Mouse (Mus musculus) embryonic facial prominence, embryonic 12.5 days (tissue): ENCODE data around the gene Abca2. TPM values are rescaled to one million over a fixed set of nuclear protein-coding genes. Genes with fewer than 3 reads are reported as not detected.

Experiments used
- ATAC-seq: fragments of 200-750 bp; cut with Nextera tagmentation; 2 replicates; pipeline ENCODE4 v1.8.0; 2017; ENCODE audit not compliant: insufficient number of reproducible peaks, insufficient read depth, low FRiP score, low TSS enrichment
- H3K27ac ChIP-seq: fragments of 300-500 bp; sonication (generic); 2 replicates; pipeline ENCODE4 v1.5.1; 2016; ENCODE audit warnings: mild to moderate bottlenecking
- H3K27me3 ChIP-seq: fragments of 300-500 bp; sonication (generic); 2 replicates; pipeline ENCODE4 v1.6.1; 2016; ENCODE audit warnings: mild to moderate bottlenecking, moderate library complexity
- H3K36me3 ChIP-seq: fragments of 300-500 bp; sonication (generic); 2 replicates; pipeline ENCODE4 v1.6.1; 2016; ENCODE audit warnings: mild to moderate bottlenecking
- H3K4me1 ChIP-seq: fragments of 300-500 bp; sonication (generic); 2 replicates; pipeline ENCODE4 v1.6.1; 2016
- H3K4me2 ChIP-seq: fragments of 300-500 bp; sonication (generic); replicated peaks from 2 replicates; pipeline ENCODE4 v1.6.1; 2016; ENCODE audit warnings: mild to moderate bottlenecking, moderate library complexity
- H3K4me3 ChIP-seq: fragments of 300-500 bp; sonication (generic); 2 replicates; pipeline ENCODE4 v1.5.1; 2016; ENCODE audit warnings: mild to moderate bottlenecking
- H3K9ac ChIP-seq: fragments of 300-500 bp; sonication (generic); 2 replicates; pipeline ENCODE4 v1.6.1; 2016; ENCODE audit warnings: mild to moderate bottlenecking, moderate library complexity
- H3K9me3 ChIP-seq: fragments of 300-500 bp; sonication (generic); 2 replicates; pipeline ENCODE4 v1.6.1; 2016; ENCODE audit warnings: mild to moderate bottlenecking, moderate library complexity
- WGBS: fragments of 180-500 bp; shearing (Covaris S2); methylation state at CpG from one replicate; pipeline ENCODE4 v1.1.7; 2016; 5-methylcytosine and 5-hydroxymethylcytosine counted together
- polyA plus RNA-seq: library from polyadenylated mRNA; unstranded; fragments of >200 nt; fragmentation: Nextera tagmentation; extraction: Ambion mirVana; gene quantifications from 2 replicates; pipeline ENCODE4 v1.2.1, GENCODE M21; 2016

The Abca2 gene
- polyA plus RNA-seq, 1 experiment from 2014 or later, result 5.2 TPM

GRCm38 (mm10) chr2:25426721-25427191 is 1.7 kb upstream of the Abca2 start:
- Histone ChIP-seq H3K4me3 (no peak overlapping the region), H3K4me1 (peaks cover 6% of the 10 kb centered on the region; the same call in 1 of the 2 replicates), H3K27ac (no peak overlapping the region), H3K36me3 (no peaks in the 10 kb centered on the region), H3K27me3 (peaks cover 65% of the 10 kb centered on the region), H3K9ac (peak overlapping the region; percentile 34; the same call in 1 of the 2 replicates), H3K4me2 (no peak overlapping the region), H3K9me3 (no peaks in the 10 kb centered on the region)
- WGBS, result 28% methylated on average over 5 of the region's 5 CpGs
- no peak for ATAC-seq

GRCm38 (mm10) chr2:25427256-25427655 is 1.2 kb upstream of the Abca2 start:
- no peak overlapping the region for H3K4me3 ChIP-seq
- 88% methylated on average over 5 of the region's 5 CpGs for WGBS
- no peak overlapping the region for H3K4me2 ChIP-seq
- ATAC-seq, result no peak
- no peak overlapping the region for H3K27ac ChIP-seq
- H3K4me1 ChIP-seq, result peaks cover 6% of the 10 kb centered on the region; the same call in 1 of the 2 replicates
- H3K9ac ChIP-seq, result no peak overlapping the region
- H3K27me3 ChIP-seq, result peaks cover 65% of the 10 kb centered on the region
- H3K9me3 ChIP-seq, result no peaks in the 10 kb centered on the region
- H3K36me3 ChIP-seq, result no peaks in the 10 kb centered on the region

GRCm38 (mm10) chr2:25429435-25430180 is 1.1 kb downstream of the Abca2 start:
- H3K36me3 ChIP-seq, result 0 out of 2 replicates have a peak, but pooled peaks cover under 1% of the 10 kb centered on the region
- no peaks in the 10 kb centered on the region for H3K9me3 ChIP-seq
- H3K27ac ChIP-seq, result no peak overlapping the region
- peaks cover 6% of the 10 kb centered on the region; the same call in 1 of the 2 replicates for H3K4me1 ChIP-seq
- H3K4me2 ChIP-seq, result peak overlapping the region; percentile 93
- ATAC-seq, result no peak
- H3K9ac ChIP-seq, result peak overlapping the region; percentile 73; the same call in 1 of the 2 replicates
- 69% methylated on average over 5 of the region's 5 CpGs for WGBS
- peak overlapping the region; percentile 80 for H3K4me3 ChIP-seq
- H3K27me3 ChIP-seq, result peaks cover 43% of the 10 kb centered on the region

DNA sequence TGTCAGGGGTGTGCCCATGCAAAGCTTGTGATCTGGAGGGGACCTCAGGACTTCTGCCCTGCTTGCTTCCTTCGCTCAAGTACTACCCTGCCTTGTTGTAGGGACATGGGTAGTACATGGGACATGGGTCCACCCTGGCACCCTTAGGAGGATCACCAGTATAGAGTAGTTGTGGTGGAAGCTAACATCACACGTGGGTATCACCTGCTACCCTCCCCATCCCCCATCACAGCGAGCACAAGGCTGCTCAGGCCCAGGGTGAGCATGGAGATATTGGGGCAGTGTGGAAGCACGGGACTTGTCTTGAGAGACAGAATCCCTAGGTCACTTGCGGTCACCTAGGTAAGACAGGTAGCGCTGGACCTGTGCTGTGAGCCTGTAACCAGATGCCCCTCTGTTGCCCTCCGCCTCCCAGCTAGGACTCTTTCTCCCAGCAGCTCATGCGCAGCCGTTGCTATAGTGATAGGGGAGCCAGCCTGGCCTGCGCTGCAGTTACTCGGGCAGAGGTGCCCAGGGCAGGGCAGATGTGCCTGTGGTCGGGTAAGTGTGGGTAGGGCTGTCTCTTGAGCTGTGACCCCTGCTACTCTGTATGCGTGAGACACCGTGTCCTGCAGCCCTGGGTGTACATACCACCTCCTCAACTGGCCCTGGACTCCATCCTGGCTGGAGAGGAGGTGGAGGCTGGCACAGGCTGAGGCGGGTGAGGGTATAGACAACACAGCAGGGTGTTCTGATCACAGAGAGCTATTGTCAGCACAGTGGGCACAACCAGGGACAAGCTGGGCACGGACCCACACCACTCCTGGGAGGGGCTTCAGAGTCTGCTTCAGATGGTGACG is 2.1 kb downstream of the Abca2 start:
- H3K4me1 ChIP-seq, result peaks cover 6% of the 10 kb centered on the region; the same call in 1 of the 2 replicates
- H3K36me3 ChIP-seq, result peaks cover 4% of the 10 kb centered on the region; the same call in 1 of the 2 replicates
- no peak; the same call in 1 of the 2 replicates for ATAC-seq
- no peaks in the 10 kb centered on the region for H3K9me3 ChIP-seq
- peaks cover 33% of the 10 kb centered on the region for H3K27me3 ChIP-seq
- WGBS, result 66% methylated on average over 17 of the region's 17 CpGs
- H3K9ac ChIP-seq, result 0 out of 2 replicates have a peak overlapping the region, but pooled peaks have one; percentile 19
- H3K4me3 ChIP-seq, result no peak overlapping the region
- no peak overlapping the region for H3K27ac ChIP-seq
- H3K4me2 ChIP-seq, result no peak overlapping the region

GRCm38 (mm10) chr2:25431308-25431855 is 2.9 kb downstream of the Abca2 start:
- Histone ChIP-seq H3K27me3 (peaks cover 26% of the 10 kb centered on the region), H3K4me1 (peaks cover 6% of the 10 kb centered on the region; the same call in 1 of the 2 replicates), H3K4me3 (no peak overlapping the region), H3K27ac (no peak overlapping the region), H3K9me3 (no peaks in the 10 kb centered on the region), H3K36me3 (peaks cover 4% of the 10 kb centered on the region; the same call in 1 of the 2 replicates), H3K4me2 (no peak overlapping the region), H3K9ac (no peak overlapping the region)
- no peak for ATAC-seq
- 53% methylated on average over 6 of the region's 6 CpGs for WGBS

DNA sequence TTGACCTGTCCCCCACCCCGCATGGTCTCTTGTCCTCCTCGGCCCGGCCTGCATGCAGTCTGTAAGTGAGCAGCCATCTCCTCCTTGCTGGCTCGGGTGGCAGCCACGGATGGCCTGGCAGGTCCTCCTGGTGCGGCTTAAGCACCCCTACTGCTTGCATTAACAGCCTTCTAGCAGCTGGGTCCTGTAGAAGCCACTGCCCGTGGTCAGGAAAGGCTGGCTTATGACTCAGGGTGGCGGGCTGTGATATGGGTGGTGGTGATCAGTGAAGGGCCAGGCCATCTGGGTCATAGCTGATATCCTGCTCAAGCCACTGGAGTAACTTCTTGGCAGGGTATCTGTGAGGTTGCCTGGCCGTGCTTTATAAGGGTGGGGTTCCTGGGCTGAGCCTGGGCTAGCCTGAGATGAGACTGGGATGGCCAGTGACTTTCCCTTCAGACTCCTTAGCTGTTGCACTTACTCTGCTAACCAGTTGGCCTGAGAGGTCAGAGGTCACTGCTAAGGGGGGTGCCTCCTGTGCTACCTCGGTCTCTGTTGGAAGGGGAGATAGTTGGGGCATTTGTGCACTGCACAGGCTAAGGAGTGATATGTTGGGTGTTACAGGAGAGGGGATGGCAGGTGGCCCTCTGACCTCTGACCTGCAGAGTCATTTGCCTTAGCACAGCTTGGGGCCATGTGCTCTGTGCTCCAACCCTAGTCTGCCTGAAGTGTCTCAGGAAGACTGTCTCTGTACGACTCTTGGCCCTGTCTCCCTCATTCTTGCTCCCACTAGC is 4.0 kb downstream of the Abca2 start:
- no peak overlapping the region for H3K4me2 ChIP-seq
- ATAC-seq, result no peak
- H3K4me3 ChIP-seq, result no peak overlapping the region
- no peak overlapping the region for H3K27ac ChIP-seq
- peaks cover 6% of the 10 kb centered on the region; the same call in 1 of the 2 replicates for H3K4me1 ChIP-seq
- peaks cover 14% of the 10 kb centered on the region; the same call in 1 of the 2 replicates for H3K36me3 ChIP-seq
- peaks cover 22% of the 10 kb centered on the region for H3K27me3 ChIP-seq
- H3K9me3 ChIP-seq, result no peaks in the 10 kb centered on the region
- H3K9ac ChIP-seq, result no peak overlapping the region
- 70% methylated on average over 11 of the region's 11 CpGs for WGBS

DNA sequence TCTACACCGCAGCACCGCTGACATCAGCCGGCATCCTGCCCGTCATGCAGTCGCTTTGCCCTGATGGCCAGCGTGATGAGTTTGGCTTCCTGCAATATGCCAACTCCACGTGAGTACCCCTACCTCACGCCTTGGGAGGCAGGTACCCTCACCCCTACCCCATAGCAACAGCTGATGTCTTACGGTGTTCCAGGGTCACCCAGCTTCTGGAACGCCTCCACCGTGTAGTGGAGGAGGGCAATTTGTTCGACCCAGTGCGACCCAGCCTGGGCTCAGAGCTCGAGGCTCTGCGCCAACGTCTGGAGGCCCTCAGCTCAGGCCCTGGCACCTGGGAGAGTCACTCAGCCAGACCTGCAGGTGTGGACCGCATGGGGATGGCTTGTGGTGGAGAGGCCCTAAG is 4.6 kb downstream of the Abca2 start:
- H3K9me3 ChIP-seq, result no peaks in the 10 kb centered on the region
- peaks cover 16% of the 10 kb centered on the region; the same call in 1 of the 2 replicates for H3K36me3 ChIP-seq
- H3K27ac ChIP-seq, result no peak overlapping the region
- 84% methylated on average over 17 of the region's 17 CpGs for WGBS
- peaks cover 6% of the 10 kb centered on the region; the same call in 1 of the 2 replicates for H3K4me1 ChIP-seq
- H3K4me3 ChIP-seq, result no peak overlapping the region
- H3K27me3 ChIP-seq, result peaks cover 22% of the 10 kb centered on the region
- no peak overlapping the region for H3K4me2 ChIP-seq
- no peak for ATAC-seq
- no peak overlapping the region for H3K9ac ChIP-seq

DNA sequence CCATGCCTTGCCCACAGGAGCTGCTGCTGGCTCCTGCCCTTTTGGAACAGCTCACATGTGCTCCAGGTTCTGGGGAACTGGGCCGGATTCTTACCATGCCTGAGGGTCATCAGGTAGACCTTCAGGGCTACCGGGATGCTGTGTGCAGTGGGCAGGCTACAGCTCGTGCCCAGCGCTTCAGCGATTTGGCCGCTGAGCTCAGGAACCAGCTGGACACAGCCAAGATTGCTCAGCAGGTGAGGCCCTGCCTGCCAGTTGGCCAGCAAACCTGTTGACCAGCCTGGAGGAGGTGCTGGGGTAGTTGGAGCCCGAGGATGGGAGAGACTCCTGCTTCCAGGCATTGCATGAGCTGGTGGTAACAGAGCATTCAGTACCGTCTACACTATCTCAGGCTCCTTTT is 5.8 kb downstream of the Abca2 start:
- no peak for ATAC-seq
- Histone ChIP-seq H3K9me3 (no peaks in the 10 kb centered on the region), H3K9ac (no peak overlapping the region), H3K4me2 (no peak overlapping the region), H3K4me3 (no peak overlapping the region), H3K27ac (no peak overlapping the region), H3K27me3 (peaks cover 16% of the 10 kb centered on the region), H3K36me3 (peaks cover 21% of the 10 kb centered on the region; the same call in 1 of the 2 replicates), H3K4me1 (peaks cover 2% of the 10 kb centered on the region; the same call in 1 of the 2 replicates)
- WGBS, result 89% methylated on average over 8 of the region's 8 CpGs

GRCm38 (mm10) chr2:25436286-25436820 is 7.8 kb downstream of the Abca2 start:
- no peak for ATAC-seq
- Histone ChIP-seq H3K27me3 (no peaks in the 10 kb centered on the region), H3K4me1 (no peaks in the 10 kb centered on the region), H3K9ac (no peak overlapping the region), H3K4me2 (no peak overlapping the region), H3K36me3 (peaks cover 21% of the 10 kb centered on the region; the same call in 1 of the 2 replicates), H3K4me3 (no peak overlapping the region), H3K9me3 (no peaks in the 10 kb centered on the region), H3K27ac (no peak overlapping the region)
- 92% methylated on average over 10 of the region's 10 CpGs for WGBS

DNA sequence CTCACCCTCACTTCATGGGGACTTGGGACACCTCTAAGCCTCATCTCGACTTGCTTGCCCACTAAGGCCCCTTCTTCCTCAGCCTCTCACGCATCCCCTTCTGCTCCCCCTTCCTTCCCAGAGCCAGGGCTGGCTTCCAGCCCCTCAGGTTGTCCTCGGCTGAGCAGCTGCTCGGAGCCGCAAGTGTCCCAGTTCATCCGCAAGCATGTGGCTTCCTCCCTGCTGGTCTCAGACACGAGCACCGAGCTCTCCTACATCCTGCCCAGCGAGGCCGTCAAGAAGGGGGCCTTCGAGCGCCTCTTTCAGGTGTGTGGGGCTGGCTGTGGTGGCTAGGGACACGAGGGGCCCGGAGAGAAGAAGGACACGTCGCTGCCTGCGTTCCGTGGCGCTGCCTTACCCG is 12.6 kb downstream of the Abca2 start:
- H3K4me1 ChIP-seq, result no peaks in the 10 kb centered on the region
- H3K36me3 ChIP-seq, result peaks cover 17% of the 10 kb centered on the region; the same call in 1 of the 2 replicates
- H3K4me2 ChIP-seq, result no peak overlapping the region
- H3K9me3 ChIP-seq, result no peaks in the 10 kb centered on the region
- no peaks in the 10 kb centered on the region for H3K27me3 ChIP-seq
- 85% methylated on average over 20 of the region's 20 CpGs for WGBS
- H3K9ac ChIP-seq, result no peak overlapping the region
- no peak overlapping the region for H3K27ac ChIP-seq
- ATAC-seq, result no peak
- H3K4me3 ChIP-seq, result no peak overlapping the region
